Mouse (Mus musculus) layer of hippocampus, postnatal 14 days (tissue): ENCODE results near the gene Hist1h1e. TPM values are rescaled to one million over a fixed set of nuclear protein-coding genes. Genes with fewer than 3 reads are reported as not detected.

Source experiments
- DNase-seq, 2 experiments: peaks; one replicate each; pipeline ENCODE4 v3.0.0; 2021 to 2022; ENCODE audit warnings: low spot score in 2 of 2, mixed read lengths in 1 of 2
- long read RNA-seq, 2 experiments: library from polyadenylated mRNA; stranded (forward); transcript quantifications; one replicate each; pipeline ENCODE4 v2.0.0; 2021
- total RNA-seq, 2 experiments: library from RNA; stranded (reverse); gene quantifications; 2 replicates each; pipeline ENCODE4 v1.2.3; 2021

Gene Hist1h1e
- 10 to 100 TPM; 63.5 to 74.1 TPM for total RNA-seq
- long read RNA-seq, experiment 1, result 0 reads
- long read RNA-seq, experiment 2, result 0 reads

GRCm38 (mm10) chr13:23622175-23622671 is at the start of gene Hist1h1e:
Gene Hist1h1e, minus strand, starts transcription at chr13:23622558.
- peak; percentile 78 to 88 for DNase-seq

- no peak for DNase-seq
These were observed 40.2 kb upstream of the Hist1h1e start for GRCm38 (mm10) chr13:23662536-23662935.

- DNase-seq, result no peak
These were observed 37.4 kb upstream of the Hist1h1e start for GRCm38 (mm10) chr13:23659636-23660366.

- no peak for DNase-seq
These were observed 8.3 kb upstream of the Hist1h1e start for GRCm38 (mm10) chr13:23630653-23631052.

- no peak for DNase-seq
These were observed 598 bp upstream of the Hist1h1e start for GRCm38 (mm10) chr13:23622861-23623450.

- DNase-seq, result peak; percentile 61 to 75
These were observed 705 bp downstream of the Hist1h1e start for GRCm38 (mm10) chr13:23621532-23622174.

GRCm38 (mm10) chr13:23620733-23621531 is 1.4 kb downstream of the Hist1h1e start, which contains the start of gene Hist1h2be:
Gene Hist1h2be, minus strand, starts transcription at chr13:23621124.
- peak; percentile 81 to 91 for DNase-seq

DNA sequence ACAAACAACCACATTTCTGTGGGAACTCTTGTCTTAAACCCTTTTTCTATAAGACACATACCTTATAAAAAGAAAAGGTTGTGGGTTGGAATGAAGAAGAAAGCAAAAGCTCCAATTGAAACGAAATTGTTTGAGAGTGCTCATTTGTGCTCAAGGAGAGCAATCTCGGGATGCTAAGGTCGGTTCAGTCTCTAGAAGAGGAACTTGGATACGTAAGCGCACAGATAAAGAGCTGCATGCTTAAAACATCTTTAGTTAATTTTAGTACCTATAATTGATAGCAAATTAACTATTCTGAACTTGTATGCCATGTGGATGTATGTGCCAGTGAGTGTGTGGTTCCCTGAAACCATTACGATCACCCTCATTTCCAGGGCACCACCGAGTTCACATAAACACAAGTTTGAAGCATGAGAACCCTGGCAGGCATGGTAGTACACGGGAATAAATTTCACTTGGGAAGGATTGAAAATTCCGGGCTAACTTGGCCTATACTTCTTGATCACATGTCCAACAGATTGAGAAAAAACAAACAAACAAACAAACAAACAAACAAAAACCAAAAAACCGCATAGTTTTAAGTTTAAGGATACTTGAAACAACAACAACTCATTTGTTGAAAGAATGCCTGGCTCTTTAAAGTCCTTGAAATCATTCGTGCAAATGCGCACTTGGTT is 2.2 kb downstream of the Hist1h1e start:
- no peak for DNase-seq

- no peak for DNase-seq
These were observed 10.7 kb downstream of the Hist1h1e start for GRCm38 (mm10) chr13:23611638-23612037.

DNA sequence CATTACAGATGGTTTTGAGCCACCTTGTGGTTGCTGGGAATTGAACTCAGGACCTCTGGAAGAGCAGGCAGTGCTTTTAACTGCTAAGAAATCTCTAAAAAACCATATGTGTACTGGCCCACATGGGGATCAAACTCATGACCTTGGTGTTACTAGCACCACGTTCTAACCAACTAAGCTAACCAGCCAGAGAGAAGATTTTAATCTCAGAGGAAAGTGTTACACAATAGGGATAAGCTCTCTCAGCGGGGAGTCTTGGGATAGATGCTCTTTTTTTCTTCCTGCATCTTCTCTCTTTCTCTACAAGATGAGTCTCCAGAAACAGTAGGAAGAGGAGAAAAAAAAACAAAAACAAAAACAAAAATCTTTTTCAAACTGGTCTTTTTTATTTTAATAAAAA is 12.0 kb downstream of the Hist1h1e start:
- DNase-seq, result no peak

DNA sequence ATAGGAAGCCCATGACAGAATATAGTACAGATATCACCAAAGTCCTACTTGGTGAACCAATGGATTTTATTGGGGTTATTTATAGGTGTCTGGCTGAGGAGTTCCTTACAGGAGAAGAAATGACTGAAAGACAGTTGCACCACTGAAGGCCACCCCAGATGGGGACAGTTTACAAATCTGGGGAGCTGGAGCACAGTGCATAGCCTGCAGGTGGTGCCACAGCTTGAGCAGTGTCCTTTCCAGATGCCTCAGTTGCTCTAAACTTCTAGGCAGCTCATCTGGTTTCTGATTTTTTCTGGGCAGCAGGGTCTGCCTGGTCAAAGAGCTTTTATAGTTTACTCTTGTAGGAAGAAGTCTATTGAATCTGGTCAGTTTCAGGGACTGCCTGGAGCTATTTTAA is 12.5 kb downstream of the Hist1h1e start:
- no peak for DNase-seq

GRCm38 (mm10) chr13:23609209-23609608 is 13.1 kb downstream of the Hist1h1e start:
- DNase-seq, result no peak

- no peak for DNase-seq
These were observed 17.3 kb downstream of the Hist1h1e start for GRCm38 (mm10) chr13:23605052-23605451.

DNA sequence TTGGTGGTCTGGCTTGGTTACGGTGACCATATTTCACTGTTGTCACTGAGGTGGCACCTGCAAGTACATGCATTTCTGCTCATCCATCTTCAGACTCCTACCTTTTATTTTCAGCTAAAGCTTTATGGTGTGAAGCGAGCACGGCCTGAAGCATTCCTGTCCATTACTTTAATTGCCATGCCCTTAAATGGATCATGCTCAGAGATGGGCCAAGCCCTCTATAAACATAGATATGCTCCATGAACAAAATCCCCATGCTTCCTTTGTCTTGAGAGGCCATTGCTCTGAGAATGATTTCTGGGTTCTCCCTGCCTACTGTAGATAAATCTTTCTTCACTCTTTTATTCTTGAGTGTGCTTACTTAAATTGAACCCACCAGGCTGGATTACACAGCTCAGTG is 17.9 kb downstream of the Hist1h1e start:
- no peak for DNase-seq

DNA sequence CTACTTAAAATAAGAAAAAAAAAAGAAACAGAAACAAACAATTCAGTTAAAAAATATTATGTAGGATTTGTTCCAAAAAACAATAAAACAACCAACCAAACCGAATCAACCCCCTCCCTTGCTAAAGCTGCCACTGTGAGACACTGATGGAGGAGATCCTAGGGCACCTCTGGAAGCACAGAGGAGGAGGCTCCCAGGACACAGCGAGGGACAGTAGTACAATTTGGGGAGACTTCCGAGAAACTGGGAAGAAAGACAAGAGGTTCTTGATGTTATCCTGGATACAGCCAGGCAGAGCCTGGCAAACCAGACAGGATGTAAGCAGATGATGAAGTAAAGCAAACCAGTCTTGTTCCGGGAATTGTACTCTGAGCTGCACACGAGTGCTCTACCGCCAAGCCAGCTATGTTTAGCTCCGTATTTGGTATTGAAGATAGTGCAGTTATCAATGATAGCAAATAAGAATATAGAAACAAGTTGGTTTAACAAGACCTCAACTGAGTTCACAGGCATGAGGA is 19.1 kb downstream of the Hist1h1e start:
- no peak for DNase-seq

- peak; percentile 65 to 79 for DNase-seq
These were observed 24.4 kb downstream of the Hist1h1e start for GRCm38 (mm10) chr13:23597957-23598356.

DNA sequence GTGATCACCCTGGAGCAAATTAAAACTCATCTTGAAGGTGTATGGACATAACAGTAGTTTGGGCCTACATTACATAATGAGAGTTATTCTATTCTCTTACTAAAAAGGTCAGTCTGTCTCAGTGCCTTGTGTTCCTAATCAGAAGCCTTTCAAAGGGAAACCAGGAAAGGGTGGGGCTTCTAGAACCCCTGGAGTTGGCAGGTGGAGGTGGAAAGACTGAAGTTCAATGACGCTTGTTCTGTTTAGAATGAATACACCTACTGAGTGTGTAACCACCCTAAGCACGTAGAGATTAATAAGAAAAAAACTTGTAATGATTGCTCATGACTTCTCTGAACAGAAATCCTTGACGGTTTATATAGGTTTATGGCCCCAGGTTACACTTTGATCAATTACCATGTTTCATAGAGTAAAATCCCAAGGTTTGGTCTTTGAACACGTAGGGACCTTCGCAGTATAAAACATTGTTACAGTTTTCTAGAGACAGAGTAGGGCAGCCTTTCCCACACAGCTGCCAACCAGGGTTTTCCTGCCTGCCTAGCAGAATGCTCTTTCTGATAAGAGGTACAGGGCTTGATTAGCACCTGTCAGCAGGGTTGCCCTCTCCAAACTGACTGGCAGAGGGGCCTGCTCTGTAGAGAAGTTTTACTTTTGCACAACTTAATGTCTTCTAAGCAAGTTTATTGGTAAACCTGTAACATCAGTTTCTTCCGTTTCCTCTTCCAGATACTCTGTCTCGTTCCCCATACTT is 26.6 kb downstream of the Hist1h1e start:
- DNase-seq, result no peak

GRCm38 (mm10) chr13:23595185-23595584 is 27.2 kb downstream of the Hist1h1e start:
- DNase-seq, result no peak

DNA sequence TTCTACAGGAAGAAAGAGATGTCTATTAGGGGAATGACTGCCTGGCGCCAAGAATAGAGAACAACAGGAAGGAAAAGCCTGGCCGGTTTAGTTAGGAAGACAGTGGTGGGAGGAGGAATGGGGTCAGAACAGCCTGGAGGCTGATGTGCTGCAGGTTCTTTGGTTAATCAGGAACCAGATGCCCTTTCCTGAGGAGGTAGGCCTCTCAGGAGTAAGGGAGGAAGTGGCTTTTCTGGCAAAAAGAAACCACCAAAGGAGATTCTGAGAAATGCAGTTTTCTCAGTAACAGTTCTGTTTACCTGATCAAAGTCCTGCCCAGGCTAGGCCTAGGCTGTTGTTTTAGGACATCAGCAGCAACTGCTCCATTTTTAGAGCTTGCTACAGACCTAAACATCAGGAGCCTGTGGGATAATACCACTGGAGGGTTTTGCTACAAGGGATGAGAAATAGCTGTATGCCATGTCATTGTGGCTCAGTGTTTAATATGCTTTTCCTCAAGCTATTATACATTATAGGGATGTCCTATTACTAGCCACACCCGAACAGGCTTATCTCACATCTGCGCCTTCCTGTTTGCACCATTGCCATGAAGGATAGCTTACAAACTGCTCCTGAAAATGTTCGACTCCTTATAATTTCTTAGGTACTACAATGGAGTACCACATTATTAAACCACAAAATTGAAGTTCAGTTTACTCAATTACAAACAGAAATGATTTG is 29.1 kb downstream of the Hist1h1e start:
- no peak for DNase-seq
